Mouse (Mus musculus): ENCODE results near the gene Leprot. TPM values are rescaled to one million over a fixed set of nuclear protein-coding genes. Genes with fewer than 3 reads are reported as not detected.

Gene Leprot
- 71.2 TPM for polyA plus RNA-seq (2014; fragmentation: Illumina TruSeq; extraction: RNeasy Lipid Tissue Mini Kit (QIAGEN cat#74804); ENCODE audit: low read depth, low replicate concordance)

DNA sequence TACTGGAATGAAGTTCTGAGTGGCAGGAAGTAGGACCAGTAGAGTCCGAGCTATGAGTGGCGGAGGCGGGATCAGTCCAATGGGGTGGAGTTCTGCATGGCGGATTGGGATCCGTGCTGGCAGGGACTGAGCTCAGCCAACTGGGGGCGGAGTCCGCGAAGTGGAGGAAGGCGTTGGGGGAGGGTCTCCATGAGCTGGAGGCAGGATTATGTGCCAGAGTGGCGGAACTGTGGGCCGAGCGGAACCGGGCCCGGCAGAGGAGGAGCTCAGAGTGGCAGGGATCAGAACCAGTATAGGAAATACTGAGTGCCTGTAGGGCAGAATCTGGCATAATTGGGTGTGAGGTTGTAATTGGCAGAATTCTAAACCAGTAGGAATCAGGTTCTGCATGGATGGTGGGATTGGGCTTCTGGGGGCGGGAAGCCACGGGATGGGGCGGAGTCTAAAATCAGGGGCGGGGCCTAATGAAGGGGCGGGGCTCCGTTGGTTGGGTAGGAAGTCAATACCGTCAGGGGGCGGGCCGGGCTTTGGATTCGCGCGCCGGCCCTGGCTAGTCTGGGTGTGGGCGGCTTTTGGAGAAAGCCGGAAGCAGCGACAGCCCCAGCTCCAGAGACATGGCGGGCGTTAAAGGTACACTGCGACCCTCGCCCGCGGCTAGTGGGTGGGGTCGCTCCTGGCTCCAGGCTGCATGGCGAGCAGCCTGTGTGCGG is at the start of gene Leprot:
Gene Leprot (plus strand): TSS at position 523 of the 710 bp plus-strand sequence.

Other genes starting within 250 kb of the Leprot start
- gene Ak4, start 228.4 kb upstream of the Leprot start, polyA plus RNA-seq (2014; fragmentation: Illumina TruSeq; extraction: RNeasy Lipid Tissue Mini Kit (QIAGEN cat#74804); ENCODE audit: low read depth, low replicate concordance) = 11.7 TPM
- 4.7 TPM for gene Dnajc6, start 151.1 kb upstream of the Leprot start, polyA plus RNA-seq (2014; fragmentation: Illumina TruSeq; extraction: RNeasy Lipid Tissue Mini Kit (QIAGEN cat#74804); ENCODE audit: low read depth, low replicate concordance)
- 3.2 TPM for gene Lepr, start 69.7 kb downstream of the Leprot start, polyA plus RNA-seq (2014; fragmentation: Illumina TruSeq; extraction: RNeasy Lipid Tissue Mini Kit (QIAGEN cat#74804); ENCODE audit: low read depth, low replicate concordance)
- not detected for gene B020004J07Rik, start 196.3 kb downstream of the Leprot start, polyA plus RNA-seq (2014; fragmentation: Illumina TruSeq; extraction: RNeasy Lipid Tissue Mini Kit (QIAGEN cat#74804); ENCODE audit: low read depth, low replicate concordance)
- gene C130073F10Rik, start 246.1 kb downstream of the Leprot start, polyA plus RNA-seq (2014; fragmentation: Illumina TruSeq; extraction: RNeasy Lipid Tissue Mini Kit (QIAGEN cat#74804); ENCODE audit: low read depth, low replicate concordance) = not detected

Measured in adipose tissue, adult 10 weeks (tissue).